Mouse (Mus musculus) right cerebral cortex, postnatal 14 days (tissue): ENCODE measurements around the gene Ddo.

Experiments used
- DNase-seq: peaks from one replicate; pipeline ENCODE4 v3.0.0; 2022

Gene Ddo

DNA sequence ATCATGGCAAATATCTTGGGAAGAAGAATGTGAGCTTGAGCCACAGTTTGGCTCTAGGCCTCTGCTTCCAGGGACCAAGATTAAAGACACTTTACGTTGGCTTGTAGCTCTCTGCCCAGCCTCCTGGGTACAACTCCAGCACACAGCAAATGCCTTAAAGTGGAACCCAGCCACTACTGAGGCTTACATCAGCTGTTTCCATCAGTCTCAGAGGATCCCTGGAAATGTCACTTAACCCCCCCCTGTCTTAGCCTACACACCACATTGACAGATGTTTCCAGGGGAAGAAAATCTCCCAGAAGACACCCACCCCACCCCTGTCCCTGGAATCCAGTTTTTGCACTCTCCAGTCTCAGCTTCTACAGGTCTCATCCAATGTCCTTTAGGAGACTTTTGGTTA, 37.1 kb downstream of the Ddo start:
- no peak for DNase-seq

DNA sequence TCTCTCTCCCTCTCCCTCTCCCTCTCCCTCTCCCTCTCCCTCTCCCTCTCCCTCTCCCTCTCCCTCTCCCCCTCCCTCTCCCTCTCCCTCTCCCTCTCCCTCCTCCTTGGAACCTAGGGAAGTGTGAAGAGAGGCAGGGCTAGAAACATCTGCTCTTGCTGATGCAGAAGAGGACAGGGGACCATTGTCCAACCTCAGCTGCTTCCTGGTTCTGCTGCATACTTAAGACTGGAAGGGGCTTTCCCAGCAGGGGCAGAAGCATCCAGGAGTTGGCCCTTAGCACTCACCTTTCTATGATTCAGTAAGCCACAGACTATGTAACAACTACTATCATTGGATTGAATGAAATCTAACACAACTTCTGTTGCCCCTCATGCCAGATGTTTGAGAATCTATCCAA, 38.8 kb downstream of the Ddo start:
- no peak for DNase-seq

DNA sequence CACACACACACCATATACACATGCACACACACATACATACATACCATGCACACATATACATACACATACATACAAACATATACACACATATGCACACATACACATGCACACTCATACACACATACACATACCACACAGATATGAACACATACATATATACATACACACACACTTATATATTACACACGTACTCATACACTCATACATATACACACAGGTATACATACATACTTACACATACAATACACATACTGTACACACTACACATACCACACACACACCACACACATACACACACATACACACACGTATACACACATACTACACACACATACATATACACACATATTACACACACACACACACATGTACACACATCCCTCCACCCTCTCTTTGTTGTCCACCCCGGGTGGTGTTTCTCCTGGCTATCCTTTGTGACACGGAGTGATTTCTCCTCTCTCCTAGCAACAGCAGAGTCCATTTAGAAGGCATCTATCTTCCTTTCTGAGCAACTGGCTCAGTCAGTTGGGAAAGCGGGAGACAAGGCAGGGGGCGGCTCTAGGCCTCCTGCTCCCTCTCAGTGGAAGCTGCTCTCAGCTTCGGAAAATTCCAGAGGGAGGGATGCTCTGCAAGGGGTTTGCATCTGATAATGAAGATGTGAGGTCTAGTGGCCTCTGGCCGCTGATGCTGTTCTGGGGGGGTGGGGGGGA, 42.9 kb downstream of the Ddo start:
- no peak for DNase-seq

DNA sequence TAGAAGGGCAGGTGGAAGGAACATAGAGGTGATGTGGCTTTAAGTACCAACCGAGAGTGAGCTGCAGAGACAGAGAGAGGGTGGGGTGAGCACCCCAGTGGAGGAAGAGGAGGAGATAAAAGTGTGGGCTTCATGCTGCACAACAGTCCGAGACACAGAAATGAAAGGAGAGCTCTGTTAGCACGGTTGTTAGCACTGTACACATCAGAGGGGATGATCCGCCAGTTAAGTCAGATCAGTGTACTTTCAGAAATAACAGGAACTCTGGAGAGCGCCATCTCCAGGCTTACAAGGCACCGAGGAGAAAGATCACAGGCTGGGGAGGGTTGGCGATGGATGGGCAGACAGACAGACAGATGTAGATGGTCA, 43.5 kb downstream of the Ddo start:
- no peak for DNase-seq

DNA sequence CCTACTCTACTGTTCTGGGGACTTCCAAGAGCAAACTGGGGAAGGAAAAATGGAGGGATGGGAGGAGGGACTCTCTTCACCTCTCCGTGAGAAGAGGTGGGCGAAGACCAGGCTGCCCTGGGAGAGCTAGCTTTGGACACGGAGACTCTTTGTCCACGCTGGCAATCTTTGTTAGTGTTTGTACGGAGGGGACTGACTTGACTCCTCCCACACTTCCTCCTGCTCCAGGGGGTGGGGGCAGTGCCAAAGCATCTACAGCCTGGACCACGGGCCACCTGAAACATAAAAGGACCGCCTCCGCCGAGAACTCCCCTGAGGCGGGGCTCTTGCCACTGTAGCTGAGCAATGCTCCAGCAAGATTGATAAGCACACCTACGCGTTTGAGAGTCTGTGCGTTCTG, 44.3 kb downstream of the Ddo start:
- no peak for DNase-seq

DNA sequence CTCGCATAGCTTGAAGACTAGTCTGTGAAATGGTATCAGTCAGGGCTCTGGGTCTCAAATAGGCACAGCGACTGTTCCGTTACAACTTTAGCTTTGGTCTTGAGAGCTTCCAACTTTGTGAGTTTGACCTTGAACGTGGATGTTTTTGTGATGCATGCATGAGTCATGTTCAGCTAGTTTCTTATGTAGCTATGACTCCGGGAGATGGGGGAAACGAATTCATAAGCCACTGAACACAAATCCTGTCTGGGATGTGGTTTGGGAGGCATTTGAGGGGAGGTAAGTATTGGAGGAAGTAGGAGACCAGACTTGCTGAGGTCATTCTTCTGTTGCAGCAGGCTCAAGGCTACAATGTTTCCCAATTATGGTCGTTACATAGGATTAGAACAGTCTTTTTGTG, 46.1 kb downstream of the Ddo start:
- DNase-seq: no peak

DNA sequence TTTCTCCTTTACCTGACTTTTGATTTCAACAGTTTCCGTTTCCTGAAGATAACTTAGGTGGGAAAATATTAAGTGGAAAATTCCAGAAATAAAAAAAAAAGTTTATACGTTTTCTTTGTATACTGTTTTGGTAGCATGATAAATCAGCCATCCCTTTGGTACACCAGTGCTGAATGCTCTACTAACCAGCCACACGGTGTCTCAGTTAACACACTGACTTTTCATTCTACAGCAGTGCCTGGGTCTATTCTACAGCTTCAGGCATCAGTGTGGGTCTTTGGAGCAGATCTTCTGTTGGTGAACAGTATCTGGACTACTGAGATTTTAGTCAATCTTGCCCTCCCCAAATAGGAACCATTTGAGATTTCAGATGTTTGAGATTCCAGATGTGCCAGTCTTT, 48.7 kb downstream of the Ddo start:
- DNase-seq: no peak

DNA sequence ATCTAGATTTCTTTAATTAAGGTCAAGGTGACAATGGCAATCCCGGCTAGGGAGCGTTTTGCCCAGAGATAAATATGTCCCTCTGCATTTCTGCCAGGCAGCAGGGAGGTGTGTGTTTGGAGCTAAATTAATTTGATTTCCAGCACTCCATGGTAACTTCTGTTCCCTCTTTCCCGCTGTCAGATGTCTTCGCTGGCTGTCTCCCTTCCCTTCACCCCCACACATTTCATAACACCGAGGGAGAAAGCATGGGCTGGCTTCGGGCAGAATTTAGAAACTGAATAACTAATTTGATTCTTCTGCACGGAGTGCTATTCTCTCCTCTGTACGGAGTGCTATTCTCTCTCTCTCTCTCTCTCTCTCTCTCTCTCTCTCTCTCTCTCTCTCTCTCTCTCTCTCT, 52.7 kb downstream of the Ddo start:
- peak; percentile 43 for DNase-seq

DNA sequence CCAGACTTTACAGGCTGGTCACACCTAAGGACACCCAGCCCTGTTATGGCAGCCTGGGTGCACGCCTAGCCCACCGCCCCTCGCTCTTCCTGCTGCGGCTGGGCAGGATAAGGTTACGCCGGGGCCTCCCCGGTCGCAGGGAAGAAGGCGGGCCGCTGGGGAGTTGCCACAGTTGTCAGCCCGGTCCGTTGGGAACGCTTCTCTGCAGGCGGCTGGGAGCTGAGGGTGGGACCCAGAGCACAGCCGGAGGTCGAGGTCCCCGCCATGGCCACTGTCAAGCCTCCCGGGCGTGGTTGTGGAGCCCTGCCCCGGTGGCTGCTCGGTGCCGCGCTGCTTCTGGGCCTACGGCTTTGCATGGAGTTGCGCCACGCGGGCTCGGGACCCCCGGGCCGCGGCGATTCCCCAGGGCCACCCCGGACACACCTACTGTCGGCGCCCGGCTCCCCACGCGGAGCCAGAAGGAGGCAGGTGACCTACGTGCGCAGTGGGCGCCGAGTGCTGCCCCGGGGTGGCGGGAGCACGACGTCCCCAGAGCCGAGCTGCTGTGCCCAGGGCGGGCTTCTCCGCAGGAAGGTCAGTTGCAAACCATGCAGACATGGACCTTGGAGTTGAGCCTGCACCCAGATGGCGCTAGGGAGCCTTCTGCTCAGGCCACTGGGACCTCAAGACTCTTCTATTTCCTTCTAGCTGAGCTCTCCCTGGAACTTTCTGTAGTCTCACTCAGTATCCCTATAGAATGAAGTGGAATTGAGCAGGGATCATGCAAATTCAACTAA, 53.5 kb downstream of the Ddo start, which contains the start of gene Mettl24:
Gene Mettl24, plus strand, starts transcription at position 191 of the 776 bp plus-strand sequence.
- peak; percentile 67 for DNase-seq

DNA sequence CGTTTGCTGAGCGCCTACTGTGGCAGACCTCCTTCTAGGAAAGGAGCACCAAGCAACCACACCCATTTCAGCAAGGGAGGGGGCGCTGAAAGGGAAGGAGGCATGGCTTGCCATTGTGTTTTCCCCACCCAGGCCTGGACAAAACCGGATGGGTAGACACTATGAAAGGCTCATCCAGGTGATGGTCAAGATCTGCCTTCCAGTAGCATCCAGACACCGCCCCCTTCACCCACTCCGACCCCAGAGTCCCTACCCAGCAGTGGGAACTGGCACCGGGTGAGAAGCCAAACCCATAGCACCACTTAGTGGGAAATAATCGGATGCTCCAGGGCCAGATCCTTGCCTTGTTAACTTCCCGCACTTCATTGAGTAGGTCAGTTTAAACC, 54.0 kb downstream of the Ddo start:
- DNase-seq: no peak

DNA sequence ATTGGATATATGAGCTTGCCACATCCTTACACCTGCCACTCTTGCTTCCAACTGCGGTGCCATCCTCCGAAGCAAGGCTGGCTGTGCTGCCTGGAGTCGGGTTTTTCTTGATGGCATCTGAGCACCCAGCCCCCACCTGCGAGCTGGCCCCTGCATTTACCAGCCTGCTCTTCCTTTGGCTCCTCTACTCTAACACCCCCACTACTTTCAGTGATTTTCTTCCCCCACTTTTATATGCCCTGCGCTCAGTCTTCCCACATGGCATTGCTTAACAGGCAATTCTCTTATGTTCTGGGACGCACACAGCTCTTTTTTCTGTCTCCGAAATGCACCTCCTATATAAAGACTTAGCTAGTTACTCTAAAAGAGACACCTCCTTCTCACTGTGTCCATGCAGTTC, 54.5 kb downstream of the Ddo start:
- peak; percentile 39 for DNase-seq

DNA sequence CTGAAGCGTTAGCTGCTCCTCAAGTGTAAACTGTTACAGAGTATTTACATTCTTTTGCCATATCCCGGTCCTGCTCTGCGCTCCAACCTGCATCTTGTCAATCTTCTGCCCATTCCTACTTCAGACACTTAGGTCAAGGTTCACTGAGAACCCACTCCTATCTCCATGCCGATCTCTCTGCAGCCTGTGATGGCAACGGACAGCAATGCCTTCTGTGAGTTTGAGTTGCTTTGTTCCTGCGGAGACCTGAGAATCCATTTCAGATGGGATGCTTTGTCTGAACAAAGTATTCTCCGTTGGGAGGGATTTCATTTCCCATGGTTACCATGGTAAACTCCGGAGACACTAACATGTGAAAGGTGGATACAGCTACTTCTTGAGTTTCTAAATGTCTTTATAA, 55.8 kb downstream of the Ddo start:
- DNase-seq: no peak

DNA sequence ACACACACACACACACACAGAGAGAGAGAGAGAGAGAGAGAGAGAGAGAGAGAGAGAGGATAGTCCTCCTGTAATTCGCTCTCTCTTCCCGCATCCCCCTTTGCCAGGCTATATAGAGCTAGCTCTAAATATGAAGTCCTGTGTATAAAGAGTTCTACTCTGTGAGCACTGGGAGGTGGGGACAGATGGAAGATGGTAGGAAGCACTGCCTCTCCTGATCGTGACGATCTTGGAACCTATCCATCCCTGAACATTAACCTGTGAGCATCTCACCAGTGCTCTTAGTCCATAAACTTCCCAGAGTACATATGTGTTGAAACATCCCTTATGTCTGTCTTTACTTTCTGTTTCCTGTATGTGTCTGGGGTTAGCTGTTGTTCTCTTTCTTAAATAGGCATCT, 57.2 kb downstream of the Ddo start:
- no peak for DNase-seq

DNA sequence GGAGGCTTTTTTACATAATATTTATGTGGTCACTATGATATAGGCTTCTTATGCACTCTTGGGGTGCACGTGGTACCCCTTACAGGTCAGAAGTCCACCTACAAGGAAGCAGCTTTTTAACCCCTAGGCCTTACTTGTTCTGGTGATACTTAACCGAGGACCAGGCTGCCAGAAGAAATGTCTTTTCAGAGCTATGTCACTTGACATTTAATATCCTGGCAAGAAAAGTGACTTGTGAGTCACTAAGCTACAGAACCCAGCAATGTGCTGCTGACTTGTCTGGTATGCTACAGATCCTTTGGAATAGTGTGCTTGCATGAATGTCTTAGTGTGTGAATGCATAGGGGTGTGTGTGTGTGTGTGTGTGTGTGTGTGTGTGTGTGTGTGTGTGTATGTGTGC, 57.6 kb downstream of the Ddo start:
- no peak for DNase-seq

DNA sequence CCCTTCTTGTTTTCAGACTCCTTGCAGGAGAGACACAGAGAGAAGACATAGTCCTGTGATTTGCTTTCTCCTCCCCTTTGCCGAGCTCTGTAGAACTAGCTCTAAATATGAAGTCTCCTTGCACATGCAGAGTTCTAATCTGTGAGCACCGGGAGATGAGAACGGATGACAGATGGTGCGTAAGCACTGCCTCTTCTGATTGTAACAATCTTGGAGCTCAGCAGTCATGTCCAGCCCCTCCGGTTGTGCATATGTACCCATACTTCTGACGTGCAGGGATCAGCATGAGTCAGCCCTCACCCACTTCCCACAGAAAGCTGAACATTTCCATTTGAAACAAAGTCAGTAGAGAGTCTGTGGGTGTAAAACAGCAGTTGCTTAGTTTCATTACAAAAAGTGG, 58.5 kb downstream of the Ddo start:
- DNase-seq: peak; percentile 27

DNA sequence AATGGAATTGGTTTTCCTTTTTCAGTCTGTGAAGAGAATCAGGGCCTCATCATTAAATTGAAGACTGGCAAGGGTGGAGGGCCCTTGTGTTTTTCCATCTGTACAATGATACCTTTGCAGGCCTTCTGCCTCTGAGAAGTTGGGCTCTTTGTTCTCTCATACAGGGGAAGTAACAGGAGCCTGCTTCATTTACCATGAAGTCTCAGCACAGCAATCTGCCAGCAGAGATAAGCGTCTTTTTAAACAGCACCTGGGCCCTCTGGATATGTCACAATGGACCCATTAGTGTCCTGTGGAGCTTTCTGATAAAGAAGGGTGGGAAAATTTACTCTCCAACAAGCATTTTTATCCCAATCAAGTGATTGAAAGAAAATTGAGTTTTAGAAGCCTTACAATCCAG, 59.1 kb downstream of the Ddo start:
- DNase-seq: no peak

DNA sequence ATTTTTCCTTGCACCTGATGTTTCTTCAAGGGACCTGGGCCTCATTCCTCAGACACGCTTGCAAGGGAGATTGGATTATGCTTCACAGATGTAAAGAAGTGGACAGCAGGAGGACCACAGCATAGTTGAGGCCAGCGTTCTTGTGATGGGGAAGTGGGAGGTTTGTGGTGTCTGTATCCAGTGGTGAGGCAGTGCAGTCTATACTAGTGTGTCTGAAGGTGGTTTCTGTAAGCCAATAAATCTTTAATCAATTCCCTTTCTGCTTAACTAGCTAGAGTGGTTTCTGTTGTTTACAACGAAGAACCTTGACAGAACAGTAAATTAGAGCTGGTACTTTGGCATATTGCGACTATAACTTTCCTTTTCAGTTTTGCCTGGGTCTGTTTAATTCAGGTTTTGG, 68.8 kb downstream of the Ddo start:
- DNase-seq: no peak

DNA sequence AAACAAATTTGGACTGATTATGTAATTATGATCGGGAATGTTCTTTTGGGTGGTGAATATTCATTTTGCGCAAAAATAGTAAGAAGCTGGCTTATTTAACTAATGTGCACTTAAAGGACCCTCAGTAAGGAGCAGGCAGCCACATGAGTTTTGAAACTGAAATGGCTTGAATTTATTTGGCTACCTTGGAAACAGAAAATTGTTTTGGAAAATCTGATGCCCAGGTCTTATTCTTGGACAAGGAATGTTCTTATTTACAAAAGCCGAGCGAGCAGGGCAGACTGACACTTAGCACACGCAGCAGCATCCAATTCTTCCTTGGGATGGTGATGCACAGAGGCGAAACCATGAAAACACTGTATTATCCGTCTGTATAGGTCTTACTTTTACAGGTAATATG, 81.3 kb downstream of the Ddo start:
- DNase-seq: no peak

DNA sequence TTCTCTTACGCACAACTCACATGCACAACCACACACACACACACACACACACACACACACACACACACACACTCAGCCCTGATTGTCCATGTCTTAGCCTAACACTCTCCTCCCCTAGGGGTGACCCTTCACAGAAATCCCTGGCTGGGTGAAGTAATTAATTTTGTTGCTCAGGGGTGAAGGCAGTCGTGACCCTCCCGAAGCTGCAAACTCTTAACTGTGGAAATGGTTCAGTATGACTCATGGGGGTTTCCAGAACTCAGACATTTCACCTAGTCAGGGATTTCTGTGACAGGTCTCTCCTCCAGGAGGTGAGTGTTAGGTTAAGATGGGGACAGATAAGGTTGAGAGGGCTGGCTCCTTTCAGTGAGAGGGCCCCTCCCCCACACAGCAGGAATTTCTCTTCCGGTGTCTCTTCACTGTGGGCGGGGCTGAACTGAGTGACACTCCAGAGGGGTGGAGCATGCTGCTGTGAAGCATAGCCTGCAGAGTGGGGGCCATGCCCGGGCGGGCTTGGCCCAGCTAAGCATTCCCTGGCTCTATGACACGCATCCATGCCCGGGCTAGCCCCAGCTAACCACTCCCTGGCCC, 83.3 kb downstream of the Ddo start:
- no peak for DNase-seq

DNA sequence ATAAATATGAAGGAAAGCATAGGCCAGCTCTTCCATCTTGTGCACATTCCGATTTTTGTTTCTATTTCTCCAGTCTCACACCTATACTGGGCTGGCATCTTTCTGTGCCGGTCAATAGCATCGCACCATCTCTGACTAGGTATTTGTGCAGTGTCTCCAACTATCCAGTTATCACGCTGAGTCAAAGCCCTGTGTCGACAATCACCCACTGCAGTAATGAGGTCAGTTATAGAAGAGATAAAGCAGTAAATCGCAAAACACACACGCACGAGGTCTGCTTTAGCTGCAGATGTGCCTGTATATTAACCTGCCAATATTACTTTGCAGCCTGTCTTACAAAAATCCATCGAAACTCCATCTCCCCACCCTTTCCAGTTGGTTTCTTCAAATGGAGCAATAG, 84.0 kb downstream of the Ddo start:
- no peak for DNase-seq

DNA sequence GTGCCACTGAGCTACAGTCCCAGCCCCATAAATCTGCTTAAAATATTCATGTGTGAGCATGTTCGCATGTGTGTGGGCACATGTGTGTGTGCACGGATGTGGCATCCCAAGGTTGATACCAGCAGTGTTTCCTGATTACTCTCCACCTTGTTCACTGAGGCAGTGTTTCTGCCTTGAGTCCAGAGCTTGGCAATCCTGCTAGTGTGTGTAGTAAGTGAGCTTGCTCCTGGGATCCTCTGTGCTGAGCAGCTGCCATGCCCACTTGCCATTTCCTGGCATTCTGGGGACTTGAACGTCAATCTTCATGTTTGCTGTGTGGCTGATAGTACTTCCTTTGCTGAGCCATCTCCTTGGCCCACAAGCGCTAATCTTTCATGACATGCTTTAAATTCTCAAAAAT, 85.3 kb downstream of the Ddo start:
- DNase-seq: no peak

DNA sequence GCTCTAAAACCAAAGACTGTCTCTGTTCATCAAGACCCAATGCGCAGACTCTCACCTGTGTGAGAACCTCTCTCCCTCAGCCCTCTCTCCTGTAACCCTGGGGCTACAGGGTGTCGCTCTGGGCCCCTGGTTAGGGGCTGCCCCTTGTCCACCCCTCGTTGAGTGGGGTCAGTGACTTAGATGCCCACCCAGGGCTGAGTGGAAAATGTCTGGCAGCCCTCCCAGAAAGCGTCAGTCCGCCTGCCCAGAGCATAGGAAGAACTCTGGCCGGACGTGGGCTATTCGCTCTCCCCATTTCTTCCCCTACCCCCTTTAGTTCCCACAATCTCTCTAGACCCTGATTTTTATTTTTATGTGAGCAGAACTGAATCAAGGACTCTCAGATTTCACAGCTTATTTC, 86.5 kb downstream of the Ddo start:
- DNase-seq: no peak

DNA sequence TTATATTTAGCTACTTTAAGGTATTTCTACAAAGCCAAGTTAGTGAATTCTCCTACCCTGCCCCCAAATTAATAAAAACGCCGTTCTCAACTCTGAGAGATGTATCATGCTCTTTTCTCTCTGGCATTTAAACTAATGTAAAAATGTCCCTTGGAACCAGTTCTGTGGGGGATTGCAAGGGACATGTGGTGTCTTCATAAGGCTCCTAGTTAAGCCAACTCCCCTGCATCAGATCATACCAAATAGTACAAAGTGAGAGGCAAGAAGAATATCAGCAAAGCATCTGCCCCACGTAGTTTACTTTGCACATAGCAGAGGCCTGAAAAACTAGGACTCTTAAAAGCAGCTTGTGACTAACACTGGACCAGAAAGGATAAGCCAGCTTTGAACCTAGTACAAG, 86.9 kb downstream of the Ddo start:
- no peak for DNase-seq

DNA sequence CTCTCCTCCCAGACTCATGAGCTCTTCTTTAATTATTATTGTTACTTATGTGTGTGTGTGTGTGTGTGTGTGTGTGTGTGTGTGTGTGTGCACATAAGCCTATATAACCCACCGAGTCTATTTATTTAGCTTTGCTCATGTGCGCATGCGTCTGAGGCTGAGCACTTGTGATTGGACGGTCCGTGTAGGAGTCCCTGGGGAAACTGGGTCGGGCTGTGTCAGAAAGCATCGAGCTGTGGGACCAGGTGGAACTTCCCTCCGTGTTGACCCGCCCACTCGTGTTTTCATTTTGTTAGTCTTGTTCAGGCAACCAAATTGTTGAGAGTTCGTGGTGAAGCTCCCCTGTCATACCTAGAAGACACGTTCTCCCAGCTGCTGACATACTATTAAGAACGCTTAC, 88.6 kb downstream of the Ddo start:
- no peak for DNase-seq

DNA sequence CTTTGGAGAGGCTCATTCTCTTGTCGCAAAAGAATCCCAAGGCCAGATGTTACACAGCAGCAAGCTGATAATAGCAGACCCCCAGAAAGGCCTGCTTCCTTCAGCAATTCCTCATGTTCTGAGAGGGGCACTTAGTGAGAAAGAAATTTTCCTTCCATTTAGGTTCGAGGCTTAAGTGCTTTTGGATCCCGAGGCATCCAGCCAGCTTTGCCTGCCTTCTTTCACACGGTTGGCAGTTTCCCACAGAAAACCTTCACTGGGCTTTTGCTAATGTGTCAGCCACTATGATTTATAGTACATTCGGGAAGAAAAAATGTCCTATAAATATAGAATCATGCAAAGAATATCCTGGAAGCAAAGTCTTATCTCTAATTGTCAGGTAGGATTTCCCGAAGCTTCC, 89.3 kb downstream of the Ddo start:
- DNase-seq: peak; percentile 42
